Mouse (Mus musculus) erythroblast, adult 5-6 weeks (primary cell): ENCODE results near the gene Tsga13. TPM values are rescaled to one million over a fixed set of nuclear protein-coding genes. Genes with fewer than 3 reads are reported as not detected.

Source experiments
- ATAC-seq: replicated peaks from 2 replicates; pipeline ENCODE4 v1.8.0; 2016; ENCODE audit warnings: moderate number of reproducible peaks, mild to moderate bottlenecking, moderate TSS enrichment, inconsistent platforms; ENCODE audit not compliant: poor library complexity, low FRiP score, severe bottlenecking
- total RNA-seq, 2 experiments: library from RNA; stranded (forward) in 1 of 2; stranded (reverse) in 1 of 2; fragments of 150-400 nt in 1 of 2; fragments of 200-764, 138-1000 nt in 1 of 2; gene quantifications; 2 replicates each; pipeline versions ENCODE4 v1.2.3 to v1.2.4; 2015 to 2017; ENCODE audit warnings: low replicate concordance in 2 of 2

Tsga13 gene
- total RNA-seq, 2 experiments from 2014 or later = not detected

DNA sequence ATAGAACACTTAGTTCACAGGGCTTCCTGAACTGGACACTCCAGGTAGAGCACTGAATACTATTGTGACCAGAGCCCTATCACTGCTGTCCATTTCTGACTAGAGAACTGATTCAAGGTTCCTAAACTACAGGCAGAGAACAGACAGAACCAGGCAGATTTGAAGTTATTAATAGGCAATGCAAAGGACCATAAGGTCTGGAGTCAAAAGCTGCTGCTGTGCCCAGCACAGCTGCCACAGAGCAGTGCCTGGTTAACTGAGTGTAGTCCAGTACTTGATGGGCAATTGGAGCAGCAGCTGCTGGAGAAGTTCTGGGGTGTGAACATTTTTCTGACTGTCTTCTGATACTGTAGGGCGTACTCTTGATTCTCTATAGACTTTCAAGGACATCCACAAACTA, 48.9 kb downstream of the Tsga13 start:
- ATAC-seq = no peak

DNA sequence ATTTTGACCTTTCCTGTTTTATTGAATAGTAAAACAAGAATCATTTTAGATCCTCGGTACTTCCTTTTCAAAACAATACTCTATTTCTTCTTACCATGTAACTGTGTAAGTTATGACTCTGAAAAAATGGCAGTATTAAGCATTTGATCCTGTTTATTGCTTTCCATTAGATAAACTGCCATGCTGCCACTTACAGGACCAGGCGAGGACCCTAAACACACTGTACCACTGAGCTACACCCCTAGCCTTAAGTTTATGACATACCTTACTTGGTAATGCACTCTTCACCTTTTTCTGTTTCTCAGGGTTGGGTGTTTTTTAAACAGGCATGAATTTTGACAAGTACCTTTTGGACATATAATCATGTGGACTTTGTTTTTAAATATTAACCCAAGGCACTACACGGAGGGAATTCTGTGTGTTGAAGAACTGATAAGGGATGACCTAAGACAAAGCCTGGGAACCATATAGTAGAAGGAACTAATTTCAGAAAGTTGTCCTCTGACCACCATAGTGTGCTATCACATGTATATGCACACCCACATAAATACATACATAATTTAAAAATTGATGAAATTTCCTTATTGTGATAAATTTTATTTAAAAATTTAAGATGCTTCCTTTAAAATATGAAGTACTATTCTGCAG, 50.2 kb downstream of the Tsga13 start:
- no peak for ATAC-seq

DNA sequence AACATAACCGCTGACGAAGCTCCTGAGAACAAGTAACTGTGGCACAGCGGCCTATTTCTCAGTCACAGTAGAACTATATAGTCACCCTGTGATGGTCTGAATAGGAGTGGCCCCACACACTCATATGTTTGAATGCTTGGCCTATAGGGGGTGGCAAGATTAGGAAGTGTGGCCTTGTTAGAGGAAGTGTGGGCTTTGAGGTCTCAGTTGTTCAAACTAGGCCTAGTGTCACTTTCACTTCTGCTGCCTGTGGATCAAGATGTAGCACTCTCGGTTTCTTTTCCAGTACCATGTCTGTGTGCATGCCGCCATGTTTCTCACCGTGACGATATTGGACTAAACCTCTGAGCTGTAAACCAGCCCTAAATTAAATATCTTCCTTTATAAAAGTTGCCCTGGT, 59.4 kb downstream of the Tsga13 start:
- no peak for ATAC-seq

DNA sequence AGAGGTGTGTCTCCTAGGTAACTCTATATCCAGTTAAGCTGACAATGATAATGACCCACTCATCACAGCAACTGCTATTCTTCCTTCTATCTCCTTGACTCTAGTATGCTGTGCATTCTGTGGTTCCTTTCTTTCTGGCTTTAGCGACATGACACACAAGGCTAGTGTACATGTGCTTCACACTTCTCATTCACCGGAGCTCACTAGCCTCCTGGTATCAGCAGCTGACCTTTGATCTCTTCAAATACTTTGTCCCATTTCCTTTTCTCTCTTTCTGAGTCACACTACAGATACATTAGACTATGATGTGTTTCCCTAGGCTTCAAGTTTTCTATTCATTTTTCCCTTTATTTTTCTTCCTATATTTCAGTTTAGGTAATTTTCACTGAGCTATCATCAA, 60.2 kb downstream of the Tsga13 start:
- no peak for ATAC-seq

DNA sequence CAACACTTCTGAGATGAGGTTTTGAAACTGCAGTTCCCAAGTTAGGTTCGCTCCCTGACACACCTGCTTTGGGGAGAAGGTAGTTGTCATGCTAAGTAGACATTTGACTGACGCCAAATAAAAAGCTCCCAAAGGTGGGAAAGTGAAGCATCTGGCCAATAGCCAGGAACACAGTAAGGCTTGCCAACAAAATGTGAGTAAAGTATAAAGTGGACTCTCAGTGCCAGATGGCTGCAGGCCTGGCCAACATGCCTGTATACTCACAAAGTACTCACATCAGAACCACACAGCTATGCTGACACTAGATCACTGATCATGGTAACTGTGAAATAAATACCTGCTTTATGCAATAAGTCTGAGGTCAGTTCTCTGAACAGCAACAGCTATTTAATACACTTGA, 65.6 kb downstream of the Tsga13 start:
- no peak for ATAC-seq

Other genes starting within 250 kb of the Tsga13 start
- gene Cep41, start 221.8 kb downstream of the Tsga13 start, total RNA-seq (2015; ENCODE audit: low replicate concordance) = 3.5 and 5.0 TPM in 2 replicates
- gene Cep41, start 221.8 kb downstream of the Tsga13 start, total RNA-seq (2017; ENCODE audit: low replicate concordance) = 0.77 and 4.5 TPM in 2 replicates
- gene Mest, start 192.0 kb downstream of the Tsga13 start, total RNA-seq (2015; ENCODE audit: low replicate concordance) = not detected in 2 replicates
- not detected in 2 replicates for gene Mest, start 192.0 kb downstream of the Tsga13 start, total RNA-seq (2017; ENCODE audit: low replicate concordance)
- 5.0 and 7.9 TPM in 2 replicates for gene Copg2, start 18.8 kb downstream of the Tsga13 start, total RNA-seq (2015; ENCODE audit: low replicate concordance)
- gene Copg2, start 18.8 kb downstream of the Tsga13 start, total RNA-seq (2017; ENCODE audit: low replicate concordance) = 9.5 and 10.6 TPM in 2 replicates
- gene Klf14, start 43.5 kb upstream of the Tsga13 start, total RNA-seq (2015; ENCODE audit: low replicate concordance) = not detected in 2 replicates
- not detected in 2 replicates for gene Klf14, start 43.5 kb upstream of the Tsga13 start, total RNA-seq (2017; ENCODE audit: low replicate concordance)